Mouse (Mus musculus): ENCODE data around the gene Cnfn.
"Not testable (repeated sequence)": the region's sequence is repeated elsewhere in the genome, so short reads cannot be mapped to it uniquely, and the experiment has no call there.

The Cnfn gene

DNA sequence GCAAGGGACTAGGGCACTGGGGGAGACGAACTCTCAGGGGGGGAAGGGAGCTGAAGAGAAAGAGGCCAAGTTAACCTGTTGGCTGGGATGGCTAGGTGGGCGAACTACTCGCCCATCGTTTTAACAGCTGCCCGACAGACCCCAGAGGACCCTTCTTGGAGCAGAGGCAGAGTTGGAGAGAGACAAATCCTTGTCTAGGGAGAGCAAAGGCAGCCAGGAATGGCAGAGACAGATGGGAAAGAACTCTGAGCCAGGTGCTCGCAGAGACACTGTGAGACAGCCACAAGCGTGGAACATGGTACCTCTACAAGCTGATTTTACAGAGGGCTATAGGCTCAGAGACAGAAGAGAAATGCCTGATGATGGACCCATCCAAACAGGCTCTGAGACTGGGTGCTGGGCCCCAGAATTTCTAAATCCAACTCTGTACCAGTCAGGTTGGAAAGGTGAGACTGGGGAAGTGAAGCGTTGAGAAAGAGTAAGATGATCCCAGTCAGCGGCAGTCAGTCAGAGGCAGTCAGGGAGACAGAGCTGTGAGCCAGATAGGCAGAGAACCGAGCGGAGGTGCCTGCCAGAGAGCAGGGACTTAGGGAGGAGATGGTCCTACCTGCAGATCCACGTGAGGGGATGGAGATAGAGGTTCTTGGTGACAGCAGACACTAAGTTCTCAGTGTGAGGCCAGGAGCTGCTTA, at the start of gene Cnfn:
Gene Cnfn (minus strand): TSS at position 667 of the 692 bp plus-strand sequence.
- no peak for DNase-seq (ENCODE audit: low spot score)

DNA sequence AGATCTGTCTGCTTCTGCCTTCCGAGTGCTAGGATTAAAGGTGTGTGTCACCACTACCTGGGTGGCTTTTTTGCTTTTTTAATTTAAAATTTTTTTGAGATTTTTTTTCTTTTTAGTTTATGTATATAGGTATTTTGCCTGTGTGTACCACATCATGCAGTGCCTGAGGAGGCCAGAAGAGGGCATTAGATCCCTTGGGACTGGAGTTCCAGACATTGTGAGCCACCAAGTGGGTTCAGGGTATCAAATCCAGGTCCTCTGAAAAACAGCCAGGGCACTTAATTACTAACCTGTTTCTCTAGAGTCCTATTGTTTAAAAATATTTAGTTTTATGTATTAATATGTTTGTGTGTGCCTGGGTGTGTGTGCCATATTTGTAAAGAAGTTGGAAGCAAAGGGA, 48.1 kb upstream of the Cnfn start:
- no peak for DNase-seq (ENCODE audit: low spot score)

GRCm38 (mm10) chr7:25412833-25413441, 43.4 kb upstream of the Cnfn start, which contains the start of gene Cxcl17:
Cxcl17 (minus strand) TSS chr7:25412886.
- DNase-seq (ENCODE audit: low spot score), result no peak

DNA sequence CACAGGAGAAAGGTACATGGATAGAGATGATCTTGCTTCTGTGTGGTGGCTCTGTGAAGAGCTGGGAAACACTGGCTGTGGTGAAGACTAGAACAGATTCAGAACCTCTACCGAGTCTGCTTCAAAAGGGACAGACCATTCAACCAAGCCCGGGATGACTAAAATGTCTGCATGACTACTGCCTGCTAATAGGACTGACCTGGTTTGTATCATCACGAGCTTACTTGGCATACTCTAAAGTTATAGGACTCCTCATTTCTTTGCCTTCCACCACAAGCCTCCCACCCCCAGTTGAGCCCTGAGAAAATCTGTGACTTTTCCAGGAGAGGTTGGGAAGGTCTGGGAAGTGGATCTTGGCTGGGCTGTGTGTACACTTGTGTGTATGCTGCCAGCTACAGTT, 42.3 kb upstream of the Cnfn start:
- no peak for DNase-seq (ENCODE audit: low spot score)

DNA sequence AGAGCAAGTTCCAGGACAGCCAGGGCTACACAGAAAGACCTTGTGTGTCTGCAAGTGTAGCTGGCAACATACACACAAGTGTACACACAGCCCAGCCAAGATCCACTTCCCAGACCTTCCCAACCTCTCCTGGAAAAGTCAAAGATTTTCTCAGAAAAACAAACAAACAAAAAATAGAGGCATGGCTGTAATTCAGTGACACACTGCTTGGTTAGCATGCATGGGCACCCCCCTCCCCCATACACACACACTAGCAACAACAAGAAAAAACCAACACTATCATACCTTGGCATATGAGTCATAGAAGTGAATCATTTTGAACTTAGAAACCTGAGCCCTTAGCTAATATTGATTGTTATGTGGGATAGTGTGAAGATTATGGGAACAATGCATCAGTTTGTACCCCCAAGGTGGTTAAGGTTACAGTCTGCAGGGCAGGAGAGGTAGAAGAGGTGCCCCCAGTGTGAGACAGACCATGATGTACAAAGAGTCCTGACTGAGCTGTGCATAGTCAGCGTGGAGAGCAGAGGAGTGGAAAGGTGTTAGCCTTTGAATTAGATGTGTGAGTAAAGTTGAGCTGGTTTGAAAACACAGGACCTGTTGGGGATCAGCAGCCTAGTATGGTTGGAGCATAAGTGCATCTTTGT, 41.6 kb upstream of the Cnfn start:
- DNase-seq (ENCODE audit: low spot score), result no peak

DNA sequence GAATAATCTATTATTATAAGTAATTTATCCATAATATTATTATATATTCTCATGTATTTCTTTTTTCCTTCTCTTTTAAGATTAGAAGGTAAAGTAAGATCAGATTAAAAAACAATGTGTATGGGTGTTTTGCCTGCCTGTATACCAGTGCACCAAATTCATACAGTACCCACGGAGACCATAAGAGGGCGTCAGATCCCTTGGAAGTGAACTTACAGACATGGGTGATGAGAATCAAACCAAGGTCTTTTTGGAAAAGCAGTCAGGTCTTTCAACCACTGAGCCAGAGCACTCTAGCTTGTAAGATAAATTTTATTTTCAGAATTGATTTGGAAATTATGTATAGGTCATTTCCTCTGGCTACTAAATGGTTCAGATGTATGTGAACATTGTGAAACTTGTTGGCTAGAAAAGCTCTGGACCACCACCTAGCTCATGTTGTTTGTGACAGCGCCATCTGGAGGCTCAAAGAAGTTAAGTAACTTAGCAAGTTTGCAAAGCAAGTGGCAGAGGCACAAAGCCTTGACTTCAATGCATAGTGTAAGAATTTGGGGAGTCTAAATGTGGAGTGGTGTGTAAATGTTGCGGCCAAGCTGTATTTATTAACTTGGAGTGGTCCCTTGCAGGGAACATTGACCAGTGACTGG, 39.7 kb upstream of the Cnfn start:
- DNase-seq (ENCODE audit: low spot score), result no peak

- no peak for DNase-seq (ENCODE audit: low spot score)
Observed at GRCm38 (mm10) chr7:25406468-25406867, 36.9 kb upstream of the Cnfn start.

GRCm38 (mm10) chr7:25402671-25403101, 33.2 kb upstream of the Cnfn start:
- no peak for DNase-seq (ENCODE audit: low spot score)

DNA sequence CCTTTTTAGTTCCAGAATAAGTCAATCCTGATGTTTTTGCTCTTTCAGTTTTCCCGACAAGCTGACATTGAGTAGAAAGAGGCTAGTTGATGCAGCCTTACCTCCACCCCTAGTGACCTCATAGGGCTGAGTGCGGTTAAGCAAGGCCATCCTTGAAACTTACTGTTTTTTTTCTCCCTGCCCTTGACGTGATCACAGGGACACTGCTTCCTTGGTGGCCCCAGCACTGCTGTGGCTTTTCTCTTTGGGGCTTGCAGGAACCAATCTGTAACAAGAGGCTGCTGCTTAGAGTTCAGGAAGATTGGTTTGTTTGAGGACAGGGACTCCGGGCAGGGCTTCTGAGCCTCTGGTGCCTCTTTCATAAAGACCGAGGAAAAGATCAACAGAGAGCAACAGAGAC, 32.5 kb upstream of the Cnfn start:
- no peak for DNase-seq (ENCODE audit: low spot score)

- no peak for DNase-seq (ENCODE audit: low spot score)
Observed at GRCm38 (mm10) chr7:25401551-25401950, 32.0 kb upstream of the Cnfn start.

- DNase-seq (ENCODE audit: low spot score), result not testable (repeated sequence)
Observed at GRCm38 (mm10) chr7:25399028-25399427, 29.5 kb upstream of the Cnfn start.

DNA sequence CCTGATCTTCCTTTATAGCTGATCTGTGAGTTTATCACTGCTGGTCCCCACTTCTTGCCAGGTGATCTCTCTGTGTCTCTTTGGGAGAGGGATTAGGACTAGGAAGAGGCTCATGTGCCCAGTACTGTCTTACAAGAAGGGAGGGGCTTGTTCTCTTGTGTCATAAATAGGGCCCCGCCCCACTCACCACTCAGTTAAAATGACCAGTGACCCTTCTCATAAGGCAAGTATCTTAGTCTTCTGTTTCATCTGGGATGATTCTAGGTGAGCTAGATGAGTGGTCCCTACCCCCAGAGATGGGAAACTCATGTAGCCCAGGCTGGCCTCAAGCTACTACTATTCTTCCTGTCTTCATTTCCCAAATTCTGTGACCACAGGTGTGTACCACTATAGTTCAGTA, 29.1 kb upstream of the Cnfn start, which contains the start of gene Lipe:
Gene Lipe (minus strand): TSS at position 101 of the 400 bp plus-strand sequence.
- DNase-seq (ENCODE audit: low spot score), result no peak

DNA sequence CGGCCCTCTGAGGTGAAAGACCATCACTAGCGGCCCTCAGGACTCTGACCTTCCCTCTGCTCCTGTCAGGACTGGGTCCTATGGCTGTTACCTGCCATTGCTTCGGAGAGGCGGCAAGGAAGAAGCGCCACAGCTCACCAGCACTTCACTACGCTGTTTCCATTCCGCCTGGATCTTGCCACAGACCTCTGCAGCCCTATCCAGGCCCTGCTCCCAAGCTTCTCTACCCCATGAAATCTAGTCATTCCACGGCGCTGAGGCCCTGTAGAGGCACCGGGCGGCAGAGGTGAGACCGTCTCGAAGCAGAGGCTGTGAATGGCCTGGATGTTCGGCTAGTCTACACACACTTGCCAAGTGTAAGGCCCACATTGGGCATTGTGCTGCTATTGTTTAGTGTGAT, 27.1 kb upstream of the Cnfn start:
- DNase-seq (ENCODE audit: low spot score), result no peak

DNA sequence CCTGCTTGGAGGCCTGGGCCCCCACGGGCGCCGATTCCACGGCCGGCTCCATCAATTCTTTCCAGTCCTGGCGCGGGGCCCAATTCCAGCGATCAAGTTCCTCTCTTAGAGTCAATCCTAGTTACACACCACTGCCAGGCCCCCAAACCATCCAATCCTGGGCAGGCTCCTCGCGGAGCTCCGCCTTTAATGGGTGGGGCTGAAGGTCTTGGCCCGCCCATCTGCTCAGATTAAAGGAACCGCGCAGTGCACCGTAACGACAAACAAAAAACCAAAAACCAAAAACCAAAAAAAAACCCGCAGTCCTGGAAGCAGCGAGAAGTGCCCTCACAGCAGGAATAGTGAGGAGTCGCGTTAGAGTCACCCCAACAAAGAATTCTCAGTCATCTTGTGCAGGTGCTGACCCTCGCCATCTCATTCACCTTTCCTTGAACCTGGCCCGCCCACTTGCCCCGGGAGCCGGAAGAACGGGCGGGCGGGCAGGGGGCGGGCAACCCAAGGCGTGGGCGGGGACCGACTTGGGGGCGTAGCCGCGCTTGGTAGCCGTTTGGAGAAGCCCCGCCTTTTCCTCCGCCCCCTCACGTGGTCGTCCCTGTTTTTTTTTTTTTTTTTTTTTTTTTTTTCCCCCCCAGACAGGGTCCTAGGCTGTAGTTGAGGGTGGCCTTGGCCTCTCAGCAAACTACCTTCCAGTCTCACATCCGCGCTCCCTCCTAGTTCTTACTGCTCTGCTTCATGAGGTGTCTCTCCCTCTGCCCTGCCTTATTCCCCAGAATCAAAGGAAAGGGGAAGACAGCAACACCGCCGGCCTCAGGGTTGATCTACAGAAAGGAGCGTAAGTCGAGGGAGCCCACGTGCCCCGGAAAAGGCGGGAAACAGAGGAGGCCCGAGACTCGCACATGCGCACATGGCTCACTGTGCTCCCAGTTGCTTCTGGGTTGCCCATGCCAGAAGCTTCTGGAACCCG, 26.3 kb upstream of the Cnfn start:
- DNase-seq (ENCODE audit: low spot score), result peak; percentile 91

- no peak for DNase-seq (ENCODE audit: low spot score)
Observed at GRCm38 (mm10) chr7:25395186-25395557, 25.6 kb upstream of the Cnfn start.

DNA sequence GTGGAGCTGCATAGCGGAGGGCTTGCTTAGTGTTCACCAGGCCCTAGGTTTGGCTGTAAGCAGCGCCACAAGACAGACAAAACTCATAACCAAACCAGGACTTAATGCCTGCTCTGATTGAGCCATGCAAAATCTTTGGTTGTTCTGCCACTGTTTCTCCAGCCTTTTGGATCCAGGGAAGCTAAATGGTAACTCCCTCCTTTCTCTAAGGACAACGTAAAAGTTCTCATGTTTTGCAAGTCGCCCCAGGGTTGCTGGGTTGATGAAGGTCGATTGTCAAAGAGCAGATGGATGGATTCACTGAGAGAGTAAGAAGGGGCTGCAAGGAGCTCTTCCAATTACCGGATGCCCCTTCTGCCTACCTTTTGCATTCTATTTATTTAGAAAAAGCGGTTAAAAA, 25.2 kb upstream of the Cnfn start:
- DNase-seq (ENCODE audit: low spot score), result no peak

- no peak for DNase-seq (ENCODE audit: low spot score)
Observed at GRCm38 (mm10) chr7:25393451-25394210, 24.1 kb upstream of the Cnfn start.

DNA sequence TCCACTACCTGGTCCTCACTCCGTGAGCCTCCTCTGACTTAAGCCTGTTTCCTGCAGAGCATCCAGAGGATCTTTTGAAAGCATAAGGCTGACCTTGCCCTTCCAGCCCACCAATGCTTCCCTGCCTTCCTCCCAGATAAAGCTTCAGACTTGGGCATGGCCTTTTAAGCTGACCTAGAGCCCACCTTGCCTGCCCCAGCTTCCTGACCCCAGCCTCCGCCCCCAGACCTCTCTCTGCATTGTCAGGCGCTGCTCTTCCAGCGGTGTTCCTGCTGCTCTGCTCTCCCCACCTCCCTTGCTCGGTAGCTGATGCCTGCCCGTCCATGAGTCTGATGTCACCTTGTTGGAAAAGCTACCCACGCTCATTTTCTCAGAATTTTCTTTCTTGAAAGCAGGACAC, 23.3 kb upstream of the Cnfn start:
- no peak for DNase-seq (ENCODE audit: low spot score)

GRCm38 (mm10) chr7:25391856-25392453, 22.4 kb upstream of the Cnfn start:
- DNase-seq (ENCODE audit: low spot score), result no peak

- DNase-seq (ENCODE audit: low spot score), result no peak
Observed at GRCm38 (mm10) chr7:25390986-25391385, 21.5 kb upstream of the Cnfn start.

Data from urinary bladder, postnatal 10 days (tissue).